In genomic region chr9:58578669-58579068, GRCm38 (mm10) we compare ENCODE assay signal across 8 mouse cellular contexts. TPM values are rescaled to one million over a fixed set of nuclear protein-coding genes. Genes with fewer than 3 reads are reported as not detected.
DNase-seq lines count a peak whose midpoint lies in the region; ATAC-seq and TF ChIP-seq lines count a peak whose summit lies in the region.

No protein-coding gene starts in this region.

- peak; percentile 88 for TF ChIP-seq CTCF in forebrain, postnatal 0 days (IDR thresholded peaks at IDR 0.05; ENCODE audit: low read depth)

- no peaks in the 10 kb centered on the region for H3K27me3 ChIP-seq in forebrain, postnatal 0 days (ENCODE audit: insufficient read depth, low read length)
- no peaks in the 10 kb centered on the region for H3K27me3 ChIP-seq in forebrain, embryonic 16.5 days (replicated peaks; ENCODE audit: control insufficient read depth, insufficient read depth, low read length)
- no peaks in the 10 kb centered on the region for H3K27me3 ChIP-seq in splenic B cell, adult 2 months (ENCODE audit: control insufficient read depth, insufficient read depth, low read length, poor library complexity, severe bottlenecking)

- H3K9me3 ChIP-seq in forebrain, postnatal 0 days (ENCODE audit: low read length) = no peaks in the 10 kb centered on the region
- no peaks in the 10 kb centered on the region for H3K9me3 ChIP-seq in forebrain, embryonic 16.5 days (ENCODE audit: control insufficient read depth, low read length)

- H3K4me3 ChIP-seq in forebrain, postnatal 0 days (ENCODE audit: low read depth, low read length) = no peak overlapping the region
- no peak overlapping the region for H3K4me3 ChIP-seq in forebrain, embryonic 16.5 days (replicated peaks; ENCODE audit: low read length)

- no peaks in the 10 kb centered on the region for H3K36me3 ChIP-seq in forebrain, postnatal 0 days (ENCODE audit: insufficient read depth)
- H3K36me3 ChIP-seq in forebrain, embryonic 16.5 days (ENCODE audit: control insufficient read depth, insufficient read depth) = no peaks in the 10 kb centered on the region
- H3K36me3 ChIP-seq in splenic B cell, adult 2 months (ENCODE audit: control insufficient read depth, insufficient read depth, low read length, poor library complexity, severe bottlenecking) = no peaks in the 10 kb centered on the region

- DNase-seq in forebrain, postnatal 0 days = peak; percentile 78
- peak; percentile 53 for DNase-seq in T-cell, adult 2 months (ENCODE audit: low spot score)
- peak; percentile 83 for DNase-seq in cerebellum, postnatal 36 days
- DNase-seq in layer of hippocampus, postnatal 25 days (ENCODE audit: extremely low spot score in 1 of 2, low spot score in 1 of 2) = peak; percentile 68 to 91
- peak; percentile 71 for DNase-seq in splenic B cell, adult 2 months (ENCODE audit: low read depth, low spot score)

- WGBS in forebrain, postnatal 0 days = 24% methylated on average over 3 of the region's 3 CpGs
- 20% methylated on average over 3 of the region's 3 CpGs for WGBS in forebrain, embryonic 16.5 days

- H3K27ac ChIP-seq in forebrain, postnatal 0 days (ENCODE audit: low read depth, low read length) = no peak overlapping the region
- no peak overlapping the region for H3K27ac ChIP-seq in forebrain, embryonic 16.5 days (ENCODE audit: low read length)

- H3K4me1 ChIP-seq in forebrain, postnatal 0 days (ENCODE audit: insufficient read depth) = no peaks in the 10 kb centered on the region
- peaks cover 10% of the 10 kb centered on the region for H3K4me1 ChIP-seq in forebrain, embryonic 16.5 days (replicated peaks; ENCODE audit: control insufficient read depth, insufficient read depth, low read length)

- no peak for ATAC-seq in forebrain, postnatal 0 days
- ATAC-seq in forebrain, embryonic 16.5 days = no peak
- peak; percentile 36 for ATAC-seq in granulocyte monocyte progenitor cell, adult 5-6 weeks (replicated peaks; ENCODE audit: poor library complexity, severe bottlenecking)
- peak; percentile 48 for ATAC-seq in megakaryocyte-erythroid progenitor cell, adult 5-6 weeks (replicated peaks; ENCODE audit: low FRiP score, low TSS enrichment, poor library complexity, severe bottlenecking)

- no peak overlapping the region for H3K9ac ChIP-seq in forebrain, postnatal 0 days
- H3K9ac ChIP-seq in forebrain, embryonic 16.5 days (replicated peaks; ENCODE audit: low read depth, low read length) = no peak overlapping the region

- H3K4me2 ChIP-seq in forebrain, postnatal 0 days (ENCODE audit: low read depth) = no peak overlapping the region
- H3K4me2 ChIP-seq in forebrain, embryonic 16.5 days (ENCODE audit: low read length) = no peak overlapping the region

RNA-seq across cellular contexts. Expression of gene Nptn, which starts 3.4 kb away (rescaled TPM):
- 275 and 298 TPM in 2 replicates for total RNA-seq in forebrain, postnatal 0 days (2014; rRNA removed)
- polyA plus RNA-seq in forebrain, postnatal 0 days (2015; fragmentation: Nextera tagmentation; extraction: Ambion mirVana) = 231 and 236 TPM in 2 replicates
- 158 and 175 TPM in 2 replicates for polyA plus RNA-seq in forebrain, embryonic 16.5 days (2015; fragmentation: Nextera tagmentation; extraction: Ambion mirVana)
- 115 and 137 TPM in 2 replicates for total RNA-seq in granulocyte monocyte progenitor cell, adult 5-6 weeks (2014; fragmentation: Nextera tagmentation)
- 99.8 and 121 TPM in 2 replicates for total RNA-seq in granulocyte monocyte progenitor cell, adult 5-6 weeks (2017)
- total RNA-seq in layer of hippocampus, postnatal 25 days (2021) = 100 to 1,000 TPM; 863 to 899 TPM
- 142 and 165 TPM in 2 replicates for total RNA-seq in megakaryocyte-erythroid progenitor cell, adult 5-6 weeks (2014; fragmentation: Nextera tagmentation)
- total RNA-seq in megakaryocyte-erythroid progenitor cell, adult 5-6 weeks (2017) = 73.2 and 106 TPM in 2 replicates

RNA-seq across cellular contexts. Expression of gene Cd276, which starts 23.4 kb away (rescaled TPM):
- total RNA-seq in forebrain, postnatal 0 days (2014; rRNA removed) = 21.1 and 26.0 TPM in 2 replicates
- 23.7 and 26.2 TPM in 2 replicates for polyA plus RNA-seq in forebrain, postnatal 0 days (2015; fragmentation: Nextera tagmentation; extraction: Ambion mirVana)
- 33.4 and 36.0 TPM in 2 replicates for polyA plus RNA-seq in forebrain, embryonic 16.5 days (2015; fragmentation: Nextera tagmentation; extraction: Ambion mirVana)
- not detected in 2 replicates for total RNA-seq in granulocyte monocyte progenitor cell, adult 5-6 weeks (2014; fragmentation: Nextera tagmentation)
- not detected in 2 replicates for total RNA-seq in granulocyte monocyte progenitor cell, adult 5-6 weeks (2017)
- total RNA-seq in layer of hippocampus, postnatal 25 days (2021) = 1 to 10 TPM; 6.0 to 8.7 TPM
- 0.45 TPM in 1 of 2 replicates, not detected in the other for total RNA-seq in megakaryocyte-erythroid progenitor cell, adult 5-6 weeks (2014; fragmentation: Nextera tagmentation)
- not detected in 2 replicates for total RNA-seq in megakaryocyte-erythroid progenitor cell, adult 5-6 weeks (2017)

Comparison
In these comparisons a context has a peak if more than half of its experiments do, and no peak if none do; other contexts are left out.
1. ATAC-seq: peak in granulocyte monocyte progenitor cell, adult 5-6 weeks (single experiment) and megakaryocyte-erythroid progenitor cell, adult 5-6 weeks (single experiment); none in forebrain, postnatal 0 days (single experiment) and forebrain, embryonic 16.5 days (single experiment).
2. RNA of gene Cd276, which starts 23.4 kb away (total RNA-seq): 21.1 to 26.0 TPM in forebrain, postnatal 0 days and 6.0 to 8.7 TPM in layer of hippocampus, postnatal 25 days; not detected in granulocyte monocyte progenitor cell, adult 5-6 weeks and 0.45 TPM in megakaryocyte-erythroid progenitor cell, adult 5-6 weeks; every median in the first group is over 4 times any median in the second.
3. Peak in every context shown above with its lines, with median percentiles within 50 percentile points of each other: DNase-seq.